Mouse (Mus musculus): Measurements from ENCODE around the gene Icam4. TPM values are rescaled to one million over a fixed set of nuclear protein-coding genes. Genes with fewer than 3 reads are reported as not detected.

The Icam4 gene
- total and polyA plus RNA-seq, 3 experiments, result 0.96 to 2.9 (median 1.1) TPM

GRCm38 (mm10) chr9:21002627-21003551, 26.3 kb upstream of the Icam4 start, which contains the start of gene Mrpl4:
Mrpl4 (plus strand) TSS chr9:21002738.
- dilution Hi-C loops (cut with MboI; ENCODE audit: extremely low pct_ligation_motif_present, extremely low pct_unique_long_range_greater_than_20kb, low sequenced_read_pairs) (no loop called here), in situ Hi-C loops (cut with MboI; ENCODE audit: low pct_ligation_motif_present, low pct_unique_long_range_greater_than_20kb, low sequenced_read_pairs) (loop anchor here (5.0 kb wide), 2 partner anchors 56 to 101 kb away; no protein-coding TSS in a partner anchor)
- Histone ChIP-seq H3K4me1 (ENCODE audit: control insufficient read depth in 1 of 2, insufficient read depth in 2 of 2) (peaks cover 2 to 17% of the 10 kb centered on the region in 2 experiments; a peak in 3 of 4 replicates), H3K79me2 (replicated peaks; ENCODE audit: control insufficient read depth, extremely low read depth, insufficient read depth, poor library complexity, severe bottlenecking) (peaks cover 11% of the 10 kb centered on the region), H3K27ac (ENCODE audit: insufficient read depth, low read depth) (0 out of 2 replicates have a peak within 1 kb of the TSS, but pooled peaks have one; percentile 2), H3K27me3 (replicated peaks) (no peaks in the 10 kb centered on the region), H3K9me3 (replicated peaks; ENCODE audit: low read length) (no peaks in the 10 kb centered on the region), H3K4me2 (ENCODE audit: insufficient read depth, low read depth, poor library complexity, severe bottlenecking) (peak within 1 kb of the TSS; percentile 85), H3K4me3 (replicated peaks in 1 of 3; ENCODE audit: low read depth in 2 of 3, low read length in 2 of 3, poor library complexity in 1 of 3) (peak within 1 kb of the TSS; percentile 69 to 93 (median 85)), H3K9ac (ENCODE audit: insufficient read depth, low read depth) (peak within 1 kb of the TSS; percentile 85), H3K36me3 (replicated peaks in 1 of 2; ENCODE audit: control insufficient read depth in 1 of 2, insufficient read depth in 1 of 2, low read length in 1 of 2) (peaks cover 30 to 36% of the 10 kb centered on the region in 2 experiments)
- TF ChIP-seq CHD1 (IDR thresholded peaks at IDR 0.05; ENCODE audit: low read depth, low read length) (no peak), SMC3 (IDR thresholded peaks at IDR 0.05; ENCODE audit: low read depth, low read length) (peak; percentile 23; the same call in 1 of the 2 replicates), ZMIZ1 (IDR thresholded peaks at IDR 0.05; ENCODE audit: low read depth, low read length) (peak; percentile 76), CTCF (conservative IDR thresholded peaks at IDR 0.05 in 1 of 2, IDR thresholded peaks at IDR 0.05 in 1 of 2; ENCODE audit: low read depth in 2 of 2, low read length in 2 of 2) (peak in 1 of 2 experiments; percentile 37; a peak in 2 of 4 replicates), NELFE (IDR thresholded peaks at IDR 0.05; ENCODE audit: low read depth, low read length) (peak; percentile 96), IRF4 (IDR thresholded peaks at IDR 0.05; ENCODE audit: low read depth, low read length) (peak; percentile 60), MAX (IDR thresholded peaks at IDR 0.05; ENCODE audit: low read length) (no peak; the same call in 1 of the 2 replicates), UBTF (IDR thresholded peaks at IDR 0.05; ENCODE audit: low read depth, low read length) (no peak), ZKSCAN1 (IDR thresholded peaks at IDR 0.05; ENCODE audit: borderline replicate concordance, low read depth, low read length) (no peak), ETS1 (conservative IDR thresholded peaks at IDR 0.05; ENCODE audit: low read depth, low read length) (no peak; the same call in 1 of the 2 replicates), SIN3A (IDR thresholded peaks at IDR 0.05; ENCODE audit: low read length) (peak; percentile 92), ZNF384 (IDR thresholded peaks at IDR 0.05; ENCODE audit: low read depth, low read length) (no peak), TBP (conservative IDR thresholded peaks at IDR 0.05; ENCODE audit: low read depth, low read length) (0 out of 2 replicates have a peak, but pooled peaks have one; percentile 58), RCOR1 (conservative IDR thresholded peaks at IDR 0.05; ENCODE audit: low read depth, low read length) (no peak), GABPA (IDR thresholded peaks at IDR 0.05; ENCODE audit: insufficient replicate concordance, low read depth, low read length) (peak; percentile 66; the same call in 1 of the 2 replicates), MXI1 (IDR thresholded peaks at IDR 0.05; ENCODE audit: low read depth, low read length) (peak; percentile 91), MEF2A (IDR thresholded peaks at IDR 0.05; ENCODE audit: borderline replicate concordance, low read depth, low read length) (peak; percentile 34; the same call in 1 of the 2 replicates), E2F4 (IDR thresholded peaks at IDR 0.05; ENCODE audit: insufficient replicate concordance, low read depth, low read length) (no peak), POLR2A (IDR thresholded peaks at IDR 0.05; ENCODE audit: low read depth, low read length) (peak; percentile 92), PAX5 (IDR thresholded peaks at IDR 0.05; ENCODE audit: low read length) (no peak), MAZ (IDR thresholded peaks at IDR 0.05; ENCODE audit: low read depth, low read length) (no peak), ELF1 (IDR thresholded peaks at IDR 0.05; ENCODE audit: low read depth, low read length) (peak; percentile 72), BHLHE40 (IDR thresholded peaks at IDR 0.05; ENCODE audit: low read depth, low read length) (0 out of 2 replicates have a peak, but pooled peaks have one; percentile 12), ZC3H11A (IDR thresholded peaks at IDR 0.05; ENCODE audit: low read depth, low read length) (no peak), POLR2AphosphoS2 (IDR thresholded peaks at IDR 0.05; ENCODE audit: low read depth, low read length) (peak; percentile 62; the same call in 1 of the 2 replicates), JUND (conservative IDR thresholded peaks at IDR 0.05; ENCODE audit: low read depth, low read length) (no peak), KAT2A (IDR thresholded peaks at IDR 0.05; ENCODE audit: insufficient replicate concordance, low read length) (peak; percentile 79; the same call in 1 of the 2 replicates), HCFC1 (IDR thresholded peaks at IDR 0.05; ENCODE audit: low read depth, low read length) (peak; percentile 91), NRF1 (IDR thresholded peaks at IDR 0.05; ENCODE audit: low read depth, low read length) (peak; percentile 52), TCF12 (IDR thresholded peaks at IDR 0.05; ENCODE audit: low read depth, low read length) (peak; percentile 69), USF1 (IDR thresholded peaks at IDR 0.05; ENCODE audit: low read depth, low read length) (no peak), CHD2 (IDR thresholded peaks at IDR 0.05; ENCODE audit: low read length) (peak; percentile 72; the same call in 1 of the 2 replicates), RAD21 (IDR thresholded peaks at IDR 0.05; ENCODE audit: low read depth, low read length) (no peak; the same call in 1 of the 2 replicates)
- peak; percentile 88 for DNase-seq (ENCODE audit: extremely low read depth)

All from CH12.LX (cell line).